Mouse (Mus musculus) embryonic stem cell, embryonic (primary cell): ENCODE data around the gene Eid1.

Source experiments
- CTCF ChIA-PET, 4 experiments: fragments of 300-600 bp in 2 of 4; fragments of 350-600 bp in 2 of 4; sonication (Branson Sonifier 250); formaldehyde crosslinking; loops; one replicate each; lab custom pipeline; 2022; ENCODE audit warnings: inconsistent platforms in 2 of 4; lab: Charles Lee
- POLR2A ChIA-PET, 4 experiments: fragments of 300-600 bp in 2 of 4; fragments of 350-600 bp in 2 of 4; sonication (Branson Sonifier 250); formaldehyde crosslinking; loops; one replicate each; lab custom pipeline; 2022; ENCODE audit warnings: antibody characterized with exemption in 4 of 4, inconsistent platforms in 1 of 4; lab: Charles Lee

Gene Eid1

GRCm38 (mm10) chr2:125662517-125662916 is 10.4 kb upstream of the Eid1 start:
- POLR2A ChIA-PET: no interaction called here
- CTCF ChIA-PET: no interaction called here

- ChIA-PET CTCF (interaction anchor here in 1 of 4 experiments (1.7 kb wide), 1 partner anchor 66 kb away, joined by 5 read pairs; no protein-coding TSS in a partner anchor), POLR2A (no interaction called here)
These were observed 7.7 kb upstream of the Eid1 start for GRCm38 (mm10) chr2:125665213-125665612.

GRCm38 (mm10) chr2:125665909-125666308 is 7.0 kb upstream of the Eid1 start:
- CTCF ChIA-PET: interaction anchor here in 1 of 4 experiments (1.7 kb wide), 1 partner anchor 66 kb away, joined by 5 read pairs; no protein-coding TSS in a partner anchor
- POLR2A ChIA-PET: no interaction called here

- ChIA-PET POLR2A (no interaction called here), CTCF (interaction anchor here in 1 of 4 experiments (1.7 kb wide), 1 partner anchor 65 kb away, joined by 5 read pairs; no protein-coding TSS in a partner anchor)
These were observed 6.2 kb upstream of the Eid1 start for GRCm38 (mm10) chr2:125666668-125667067.

GRCm38 (mm10) chr2:125667184-125667583 is 5.7 kb upstream of the Eid1 start:
- POLR2A ChIA-PET: interaction anchor here in 1 of 4 experiments (0.8 kb wide), 1 partner anchor 18 kb away, joined by 3 read pairs; no protein-coding TSS in a partner anchor
- CTCF ChIA-PET: interaction anchor here in 3 of 4 experiments (0.6 to 1.7 kb wide), 2 partner anchors 11 to 64 kb away, joined by 3 to 6 read pairs (median 5); no protein-coding TSS in a partner anchor

- CTCF ChIA-PET: interaction anchor here in 3 of 4 experiments (0.6 to 1.4 kb wide), 3 partner anchors 12 to 75 kb away, joined by 3 to 6 read pairs (median 4); no protein-coding TSS in a partner anchor
These were observed 5.2 kb upstream of the Eid1 start for GRCm38 (mm10) chr2:125667721-125668120.

GRCm38 (mm10) chr2:125670846-125671245 is 2.0 kb upstream of the Eid1 start:
- POLR2A ChIA-PET: interaction anchor here in 1 of 4 experiments (1.0 kb wide), 1 partner anchor 55 kb away, joined by 3 read pairs; no protein-coding TSS in a partner anchor
- CTCF ChIA-PET: interaction anchor here in 1 of 4 experiments (1.3 kb wide), 1 partner anchor 11 kb away, joined by 3 read pairs; no protein-coding TSS in a partner anchor

More at GRCm38 (mm10) chr2:125667721-125668120, 5.2 kb upstream of the Eid1 start:
- POLR2A ChIA-PET: interaction anchor here in 2 of 4 experiments (0.5 to 0.8 kb wide), 2 partner anchors 17 to 34 kb away, joined by 3 read pairs; no protein-coding TSS in a partner anchor

GRCm38 (mm10) chr2:125672568-125672956 is 333 bp upstream of the Eid1 start:
- CTCF ChIA-PET: interaction anchor here in 2 of 4 experiments (0.6 to 1.3 kb wide), 5 partner anchors 59 to 1185 kb away, joined by 3 to 9 read pairs (median 4); no protein-coding TSS in a partner anchor
- POLR2A ChIA-PET: interaction anchor here in 3 of 4 experiments (0.6 to 1.6 kb wide), 11 partner anchors 9 to 1204 kb away, joined by 3 to 10 read pairs (median 3); partner anchors contain the start of genes Cep152 (in 2 of the 3), Cops2 (in 1 of the 3), Galk2 (in 1 of the 3) and Trpm7 (in 1 of the 3)

GRCm38 (mm10) chr2:125681811-125682210 is 8.9 kb downstream of the Eid1 start:
- CTCF ChIA-PET: no interaction called here
- POLR2A ChIA-PET: no interaction called here

GRCm38 (mm10) chr2:125683895-125684294 is 11.0 kb downstream of the Eid1 start:
- ChIA-PET CTCF (no interaction called here), POLR2A (interaction anchor here in 1 of 4 experiments (2.5 kb wide), 1 partner anchor 10 kb away, joined by 6 read pairs; the partner anchor contains the start of gene Eid1)

GRCm38 (mm10) chr2:125684559-125685440 is 11.9 kb downstream of the Eid1 start:
- POLR2A ChIA-PET: interaction anchor here in 2 of 4 experiments (0.5 to 2.5 kb wide), 5 partner anchors 11 to 255 kb away, joined by 3 to 6 read pairs (median 4); partner anchors contain the start of gene Eid1 (in 1 of the 2)

GRCm38 (mm10) chr2:125685441-125686150 is 12.7 kb downstream of the Eid1 start:
- POLR2A ChIA-PET: interaction anchor here in 1 of 4 experiments (0.9 to 1.4 kb wide), 2 partner anchors 11 to 18 kb away, joined by 3 to 4 read pairs; no protein-coding TSS in a partner anchor
- CTCF ChIA-PET: interaction anchor here in 1 of 4 experiments (0.7 kb wide), 1 partner anchor 138 kb away, joined by 3 read pairs; no protein-coding TSS in a partner anchor

More at GRCm38 (mm10) chr2:125684559-125685440, 11.9 kb downstream of the Eid1 start:
- CTCF ChIA-PET: interaction anchor here in 1 of 4 experiments (0.7 kb wide), 1 partner anchor 139 kb away, joined by 3 read pairs; no protein-coding TSS in a partner anchor

GRCm38 (mm10) chr2:125692010-125692409 is 19.1 kb downstream of the Eid1 start:
- CTCF ChIA-PET: no interaction called here
- POLR2A ChIA-PET: no interaction called here

GRCm38 (mm10) chr2:125694798-125695197 is 21.9 kb downstream of the Eid1 start:
- CTCF ChIA-PET: no interaction called here
- POLR2A ChIA-PET: no interaction called here

- POLR2A ChIA-PET: interaction anchor here in 1 of 4 experiments (0.6 kb wide), 1 partner anchor 54 kb away, joined by 3 read pairs; no protein-coding TSS in a partner anchor
- CTCF ChIA-PET: no interaction called here
These were observed 23.3 kb downstream of the Eid1 start for GRCm38 (mm10) chr2:125696219-125696618.

- ChIA-PET POLR2A (interaction anchor here in 2 of 4 experiments (0.5 to 0.7 kb wide), 4 partner anchors 18 to 1173 kb away, joined by 3 read pairs; partner anchors contain the start of gene Shc4 (in 1 of the 2)), CTCF (interaction anchor here in 1 of 4 experiments (0.6 kb wide), 1 partner anchor 23 kb away, joined by 3 read pairs; no protein-coding TSS in a partner anchor)
These were observed 28.7 kb downstream of the Eid1 start for GRCm38 (mm10) chr2:125701606-125702005.

GRCm38 (mm10) chr2:125702851-125703250 is 30.0 kb downstream of the Eid1 start:
- ChIA-PET CTCF (interaction anchor here in 1 of 4 experiments (0.6 kb wide), 1 partner anchor 104 kb away, joined by 3 read pairs; no protein-coding TSS in a partner anchor), POLR2A (interaction anchor here in 1 of 4 experiments (0.6 kb wide), 1 partner anchor 533 kb away, joined by 4 read pairs; no protein-coding TSS in a partner anchor)
